Mouse (Mus musculus) limb, embryonic 10.5 days (tissue): ENCODE data around the gene Ric8b. TPM values are rescaled to one million over a fixed set of nuclear protein-coding genes. Genes with fewer than 3 reads are reported as not detected.

Experiments
- DNase-seq: peaks from one replicate; pipeline ENCODE4 v3.0.0-alpha.2; 2017; ENCODE audit warnings: low spot score
- H3K27ac ChIP-seq: fragments of 300-500 bp; sonication (generic); 2 replicates; pipeline ENCODE4 v1.5.1; 2016; ENCODE audit warnings: mild to moderate bottlenecking
- H3K27me3 ChIP-seq: fragments of 300-500 bp; sonication (generic); 2 replicates; pipeline ENCODE4 v1.6.1; 2016; ENCODE audit warnings: low read depth, mild to moderate bottlenecking; ENCODE audit not compliant: poor library complexity, severe bottlenecking
- H3K36me3 ChIP-seq: fragments of 300-500 bp; sonication (generic); 2 replicates; pipeline ENCODE4 v1.6.1; 2016; ENCODE audit warnings: mild to moderate bottlenecking, moderate library complexity
- H3K4me1 ChIP-seq: fragments of 300-500 bp; sonication (generic); 2 replicates; pipeline ENCODE4 v1.6.1; 2016
- H3K4me3 ChIP-seq: fragments of 300-500 bp; sonication (generic); 2 replicates; pipeline ENCODE4 v1.5.1; 2016; ENCODE audit warnings: mild to moderate bottlenecking, moderate library complexity
- H3K9me3 ChIP-seq: fragments of 300-500 bp; sonication (generic); replicated peaks from 2 replicates; pipeline ENCODE4 v1.6.1; 2016; ENCODE audit warnings: mild to moderate bottlenecking
- WGBS: fragments of 180-500 bp; shearing (Covaris S2); methylation state at CpG from one replicate; pipeline ENCODE4 v1.1.7; 2016; 5-methylcytosine and 5-hydroxymethylcytosine counted together
- polyA plus RNA-seq: library from polyadenylated mRNA; unstranded; fragments of >200 nt; fragmentation: Nextera tagmentation; extraction: Ambion mirVana; gene quantifications from 2 replicates; pipeline ENCODE4 v1.2.1, GENCODE M21; 2016

Gene Ric8b
- polyA plus RNA-seq, 1 experiment from 2014 or later, result 28.5 TPM

GRCm38 (mm10) chr10:84949684-84950010, 32.2 kb downstream of the Ric8b start:
- no peak overlapping the region for H3K4me3 ChIP-seq
- H3K36me3 ChIP-seq, result peaks cover 56% of the 10 kb centered on the region
- H3K9me3 ChIP-seq, result no peaks in the 10 kb centered on the region
- H3K27ac ChIP-seq, result no peak overlapping the region
- DNase-seq, result no peak
- 87% methylated on average over 3 of the region's 3 CpGs for WGBS
- no peaks in the 10 kb centered on the region for H3K27me3 ChIP-seq
- no peaks in the 10 kb centered on the region for H3K4me1 ChIP-seq

GRCm38 (mm10) chr10:84950384-84950783, 33.0 kb downstream of the Ric8b start:
- no peak overlapping the region for H3K4me3 ChIP-seq
- DNase-seq, result no peak
- no peaks in the 10 kb centered on the region for H3K9me3 ChIP-seq
- no peak overlapping the region for H3K27ac ChIP-seq
- 80% methylated on average over 4 of the region's 4 CpGs for WGBS
- no peaks in the 10 kb centered on the region for H3K4me1 ChIP-seq
- no peaks in the 10 kb centered on the region for H3K27me3 ChIP-seq
- peaks cover 60% of the 10 kb centered on the region for H3K36me3 ChIP-seq

- no peaks in the 10 kb centered on the region for H3K27me3 ChIP-seq
- no peak overlapping the region for H3K27ac ChIP-seq
- H3K36me3 ChIP-seq, result peaks cover 50% of the 10 kb centered on the region
- no peak for DNase-seq
- H3K9me3 ChIP-seq, result no peaks in the 10 kb centered on the region
- H3K4me1 ChIP-seq, result no peaks in the 10 kb centered on the region
- no peak overlapping the region for H3K4me3 ChIP-seq
- WGBS, result 93% methylated on average over 10 of the region's 10 CpGs
Measured at GRCm38 (mm10) chr10:84954236-84954635, 36.8 kb downstream of the Ric8b start.

GRCm38 (mm10) chr10:84956173-84956572, 38.8 kb downstream of the Ric8b start:
- H3K4me1 ChIP-seq, result no peaks in the 10 kb centered on the region
- no peak overlapping the region for H3K27ac ChIP-seq
- H3K4me3 ChIP-seq, result no peak overlapping the region
- 87% methylated on average over 4 of the region's 4 CpGs for WGBS
- H3K9me3 ChIP-seq, result no peaks in the 10 kb centered on the region
- H3K36me3 ChIP-seq, result peaks cover 40% of the 10 kb centered on the region
- no peaks in the 10 kb centered on the region for H3K27me3 ChIP-seq
- no peak for DNase-seq

GRCm38 (mm10) chr10:84958597-84958996, 41.2 kb downstream of the Ric8b start:
- Histone ChIP-seq H3K27ac (no peak overlapping the region), H3K36me3 (peaks cover 37% of the 10 kb centered on the region), H3K27me3 (no peaks in the 10 kb centered on the region), H3K4me3 (no peak overlapping the region), H3K9me3 (no peaks in the 10 kb centered on the region), H3K4me1 (no peaks in the 10 kb centered on the region)
- 86% methylated on average over 2 of the region's 2 CpGs for WGBS
- DNase-seq, result no peak

GRCm38 (mm10) chr10:84960380-84960930, 43.0 kb downstream of the Ric8b start:
- Histone ChIP-seq H3K36me3 (peaks cover 40% of the 10 kb centered on the region), H3K4me1 (no peaks in the 10 kb centered on the region), H3K27me3 (no peaks in the 10 kb centered on the region), H3K9me3 (no peaks in the 10 kb centered on the region), H3K27ac (no peak overlapping the region), H3K4me3 (no peak overlapping the region)
- DNase-seq, result no peak
- WGBS, result 47% methylated on average over 12 of the region's 12 CpGs

GRCm38 (mm10) chr10:84963126-84963525, 45.7 kb downstream of the Ric8b start:
- Histone ChIP-seq H3K9me3 (no peaks in the 10 kb centered on the region), H3K4me3 (no peak overlapping the region), H3K4me1 (peaks cover 7% of the 10 kb centered on the region), H3K27ac (no peak overlapping the region), H3K27me3 (no peaks in the 10 kb centered on the region), H3K36me3 (peaks cover 35% of the 10 kb centered on the region)
- WGBS, result 89% methylated on average over 5 of the region's 5 CpGs
- DNase-seq, result no peak

- WGBS, result 92% methylated on average over 3 of the region's 3 CpGs
- H3K36me3 ChIP-seq, result peaks cover 31% of the 10 kb centered on the region
Measured at GRCm38 (mm10) chr10:84963726-84964125, 46.3 kb downstream of the Ric8b start.

GRCm38 (mm10) chr10:84966542-84966941, 49.1 kb downstream of the Ric8b start:
- Histone ChIP-seq H3K4me1 (peaks cover 10% of the 10 kb centered on the region), H3K9me3 (no peaks in the 10 kb centered on the region), H3K4me3 (no peak overlapping the region), H3K36me3 (peaks cover 43% of the 10 kb centered on the region), H3K27me3 (no peaks in the 10 kb centered on the region), H3K27ac (no peak overlapping the region)
- DNase-seq, result no peak
- 91% methylated on average over 2 of the region's 2 CpGs for WGBS

More at GRCm38 (mm10) chr10:84963726-84964125, 46.3 kb downstream of the Ric8b start:
- Histone ChIP-seq H3K27me3 (no peaks in the 10 kb centered on the region), H3K4me3 (no peak overlapping the region), H3K4me1 (peaks cover 10% of the 10 kb centered on the region), H3K9me3 (no peaks in the 10 kb centered on the region), H3K27ac (no peak overlapping the region)
- DNase-seq, result no peak

GRCm38 (mm10) chr10:84967645-84968044, 50.2 kb downstream of the Ric8b start:
- no peak for DNase-seq
- Histone ChIP-seq H3K9me3 (no peaks in the 10 kb centered on the region), H3K4me3 (no peak overlapping the region), H3K27me3 (no peaks in the 10 kb centered on the region), H3K36me3 (peaks cover 49% of the 10 kb centered on the region), H3K4me1 (peaks cover 10% of the 10 kb centered on the region), H3K27ac (no peak overlapping the region)
- WGBS, result 35% methylated on average over 6 of the region's 6 CpGs

- WGBS, result 70% methylated on average over 12 of the region's 12 CpGs
- Histone ChIP-seq H3K27me3 (no peaks in the 10 kb centered on the region), H3K27ac (no peak overlapping the region), H3K9me3 (no peaks in the 10 kb centered on the region), H3K4me3 (no peak overlapping the region), H3K4me1 (peaks cover 10% of the 10 kb centered on the region), H3K36me3 (peaks cover 48% of the 10 kb centered on the region)
- no peak for DNase-seq
Measured at GRCm38 (mm10) chr10:84968852-84969704, 51.7 kb downstream of the Ric8b start.

GRCm38 (mm10) chr10:84975264-84975663, 57.8 kb downstream of the Ric8b start:
- Histone ChIP-seq H3K9me3 (no peaks in the 10 kb centered on the region), H3K36me3 (peaks cover 70% of the 10 kb centered on the region), H3K4me3 (no peak overlapping the region), H3K27ac (no peak overlapping the region), H3K4me1 (no peaks in the 10 kb centered on the region), H3K27me3 (no peaks in the 10 kb centered on the region)
- 87% methylated on average over 4 of the region's 4 CpGs for WGBS
- no peak for DNase-seq

GRCm38 (mm10) chr10:84976588-84977351, 59.4 kb downstream of the Ric8b start:
- H3K36me3 ChIP-seq, result peaks cover 69% of the 10 kb centered on the region
- WGBS, result 92% methylated on average over 8 of the region's 8 CpGs
- DNase-seq, result no peak

More at GRCm38 (mm10) chr10:84976588-84977351, 59.4 kb downstream of the Ric8b start:
- no peak overlapping the region for H3K4me3 ChIP-seq
- no peak overlapping the region for H3K27ac ChIP-seq
- no peaks in the 10 kb centered on the region for H3K9me3 ChIP-seq
- no peaks in the 10 kb centered on the region for H3K4me1 ChIP-seq
- H3K27me3 ChIP-seq, result no peaks in the 10 kb centered on the region
